Mouse (Mus musculus) 3T3-L1 (cell line): ENCODE data around the gene Podn.
A peak's percentile ranks its signal among the peaks of the same experiment; 100 is the strongest.

ENCODE experiments used
- DNase-seq: peaks from one replicate; pipeline ENCODE4 v3.0.0-alpha.2; 2015; ENCODE audit warnings: low read depth, low spot score

The Podn gene

GRCm38 (mm10) chr4:108007532-108008103 is 88.6 kb downstream of the Podn start:
- DNase-seq = no peak

- DNase-seq = no peak
These were observed 90.9 kb downstream of the Podn start for GRCm38 (mm10) chr4:108005328-108005727.

DNA sequence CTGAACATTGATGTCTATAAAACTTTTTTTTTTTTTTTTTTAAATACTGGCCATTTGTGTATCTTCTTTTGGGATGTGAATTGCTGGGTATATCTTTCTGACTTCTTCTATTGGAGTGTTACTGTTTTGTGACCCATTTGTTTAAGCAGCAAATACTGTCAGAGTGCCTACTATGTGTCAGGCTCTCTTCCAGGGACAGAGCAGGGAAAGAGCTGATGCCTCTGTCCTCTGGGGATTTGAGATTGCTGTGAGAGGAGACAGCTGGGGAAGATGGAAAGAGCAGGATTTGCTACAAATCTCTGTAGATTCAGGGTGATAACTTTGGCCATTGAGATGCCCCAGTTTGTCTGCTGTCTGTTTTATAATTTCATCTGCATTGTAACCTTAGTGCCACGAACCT is 96.9 kb downstream of the Podn start:
- DNase-seq = no peak

GRCm38 (mm10) chr4:107998641-107999332 is 97.5 kb downstream of the Podn start:
- peak; percentile 45 for DNase-seq

- no peak for DNase-seq
These were observed 99.7 kb downstream of the Podn start for GRCm38 (mm10) chr4:107996418-107996986.

DNA sequence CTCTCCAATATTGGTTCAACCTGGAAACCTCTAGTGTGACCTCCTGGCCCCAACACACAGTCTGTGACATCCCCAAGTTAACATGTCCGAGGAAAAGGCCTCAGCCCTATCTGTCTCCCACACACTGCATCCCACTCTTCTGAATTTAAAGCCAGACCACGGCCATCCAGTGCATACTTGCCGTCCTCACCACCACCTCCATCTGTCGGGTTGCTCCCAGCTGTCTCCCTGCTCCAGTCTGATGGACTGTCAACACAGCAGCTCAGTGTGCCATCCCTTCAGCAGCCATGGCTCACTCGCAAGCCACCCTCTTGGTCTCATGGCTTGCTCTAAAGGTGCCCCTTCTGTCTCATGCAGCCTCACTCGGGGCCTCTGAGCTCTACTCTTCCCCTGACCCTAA is 100.5 kb downstream of the Podn start:
- no peak for DNase-seq

DNA sequence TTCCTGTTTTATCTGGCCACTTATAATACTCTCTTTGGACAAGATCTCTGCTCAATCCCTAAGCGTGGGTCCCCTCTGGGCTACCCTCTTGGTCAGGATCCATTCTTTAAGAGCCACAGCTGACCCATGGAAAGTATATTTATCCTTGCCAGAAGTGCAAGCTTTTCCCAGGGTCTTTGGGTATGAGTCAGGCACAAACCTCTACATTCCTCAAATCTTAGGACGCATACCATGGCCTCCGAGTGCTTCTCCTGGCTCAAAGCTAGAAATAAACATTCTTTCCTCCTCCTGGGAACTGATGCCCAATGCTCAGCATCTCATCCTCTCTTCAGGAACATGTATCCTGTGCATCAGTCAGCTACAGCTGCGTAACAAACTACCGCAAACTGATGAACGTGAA is 101.2 kb downstream of the Podn start:
- peak; percentile 75 for DNase-seq

GRCm38 (mm10) chr4:107991879-107992278 is 104.4 kb downstream of the Podn start:
- no peak for DNase-seq

DNA sequence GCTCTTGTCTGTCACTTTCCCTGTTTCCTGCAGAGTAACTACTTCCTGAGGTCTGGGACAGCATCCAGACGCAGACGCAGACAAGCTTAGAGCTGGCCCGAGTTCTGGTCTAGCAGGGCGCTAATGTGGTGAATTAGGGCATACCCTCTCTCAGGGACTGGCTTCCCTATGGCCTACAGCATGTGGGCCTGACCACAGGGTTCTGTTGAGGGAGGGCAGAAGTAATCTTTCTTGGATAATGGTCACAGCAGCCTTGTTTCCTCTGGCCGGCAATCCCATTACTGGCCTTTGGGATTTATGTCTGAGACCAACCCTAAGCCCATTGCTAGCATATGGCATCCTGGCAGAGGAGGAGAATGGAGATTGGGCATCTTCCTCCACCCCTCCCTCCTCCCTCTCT is 105.4 kb downstream of the Podn start:
- no peak for DNase-seq

- no peak for DNase-seq
These were observed 107.3 kb downstream of the Podn start for GRCm38 (mm10) chr4:107988931-107989330.

DNA sequence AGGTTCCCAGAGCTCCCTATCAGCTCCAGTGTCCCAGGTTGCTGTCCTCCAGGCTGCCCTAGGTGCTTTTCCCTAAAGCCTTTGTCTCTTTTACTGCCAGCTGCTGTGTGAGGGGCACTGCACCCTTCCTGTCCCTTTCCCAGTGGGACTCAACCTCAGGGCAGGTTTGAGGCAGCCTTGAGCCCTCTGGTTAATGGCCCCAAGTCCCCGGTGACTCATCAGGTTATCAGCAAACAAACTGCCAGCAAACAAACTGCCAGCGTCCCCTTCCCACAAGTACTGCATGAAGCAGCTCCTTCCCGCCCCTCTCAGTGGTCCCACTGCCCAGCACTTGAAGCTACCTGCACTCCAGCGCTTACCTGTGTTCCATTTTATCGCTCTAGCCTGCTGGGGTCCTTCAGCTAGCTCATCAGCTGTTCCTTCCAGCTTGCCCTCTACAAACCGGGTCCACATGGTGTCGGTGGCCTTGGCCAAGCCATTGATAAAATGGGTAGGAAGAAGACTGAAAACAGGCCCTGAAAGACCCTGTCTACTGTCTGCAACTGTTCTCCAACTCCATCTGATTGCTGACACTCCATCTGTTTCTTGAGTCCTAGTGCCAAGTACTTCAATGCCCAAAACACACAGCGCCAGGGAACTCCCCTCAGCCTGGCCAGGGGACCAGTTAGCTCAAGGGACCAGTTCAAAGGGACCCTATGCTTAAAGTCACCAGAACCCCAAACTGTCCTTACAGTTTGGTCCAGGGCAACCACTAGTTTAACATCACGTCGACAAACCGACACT is 109.7 kb downstream of the Podn start:
- DNase-seq = no peak

DNA sequence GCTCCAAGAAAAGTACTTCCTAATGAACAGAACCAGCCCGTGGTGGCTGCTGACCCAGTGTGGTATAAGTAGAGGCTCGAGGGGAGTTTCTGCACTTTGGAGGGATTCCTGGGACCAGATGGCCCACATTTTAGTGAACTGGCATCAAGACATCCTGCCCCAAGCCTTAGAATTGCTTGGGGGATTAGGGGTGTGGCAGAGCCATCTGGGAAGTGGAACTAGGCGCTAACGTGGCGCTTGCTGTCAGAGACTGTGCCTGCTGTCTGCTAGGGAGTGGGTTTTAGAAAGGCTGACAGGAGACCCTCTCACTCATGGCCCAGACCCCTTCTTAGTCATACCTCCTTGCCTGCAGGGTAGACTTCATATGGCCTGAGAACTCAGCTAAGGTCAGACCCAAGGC is 110.4 kb downstream of the Podn start:
- no peak for DNase-seq

DNA sequence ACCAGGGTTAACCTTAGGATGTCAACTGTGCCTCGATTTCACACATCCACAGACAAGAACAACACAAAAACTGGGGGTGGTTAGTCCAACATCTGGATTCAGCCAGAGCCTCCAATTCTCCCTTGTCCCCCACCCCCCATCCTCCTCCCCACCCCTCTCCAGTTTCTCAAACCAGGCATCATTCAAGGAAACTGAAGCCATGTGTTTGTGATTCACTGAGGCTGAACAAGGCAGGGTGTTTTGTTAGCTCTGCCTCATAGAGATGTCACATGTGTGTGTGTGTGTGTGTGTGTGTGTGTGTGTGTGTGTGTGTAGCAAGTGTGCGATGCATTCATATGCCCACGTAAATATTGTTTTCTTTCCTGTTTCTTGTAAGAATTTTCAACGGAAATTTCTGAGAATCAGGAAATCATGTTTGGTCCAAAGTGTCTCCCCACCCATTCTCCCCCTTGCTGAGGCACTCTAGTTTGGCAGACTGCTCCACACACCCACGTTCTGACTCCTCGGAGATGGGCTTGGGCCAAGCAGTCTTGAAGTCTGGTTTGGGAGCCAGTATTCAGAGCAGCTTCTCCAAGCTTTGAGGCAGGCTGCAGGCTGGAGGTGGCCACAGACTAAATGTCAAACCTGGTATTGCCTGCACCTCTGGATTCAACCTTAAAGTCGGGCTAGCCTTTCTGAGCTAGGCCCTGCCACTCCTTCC is 111.8 kb downstream of the Podn start:
- peak; percentile 87 for DNase-seq

DNA sequence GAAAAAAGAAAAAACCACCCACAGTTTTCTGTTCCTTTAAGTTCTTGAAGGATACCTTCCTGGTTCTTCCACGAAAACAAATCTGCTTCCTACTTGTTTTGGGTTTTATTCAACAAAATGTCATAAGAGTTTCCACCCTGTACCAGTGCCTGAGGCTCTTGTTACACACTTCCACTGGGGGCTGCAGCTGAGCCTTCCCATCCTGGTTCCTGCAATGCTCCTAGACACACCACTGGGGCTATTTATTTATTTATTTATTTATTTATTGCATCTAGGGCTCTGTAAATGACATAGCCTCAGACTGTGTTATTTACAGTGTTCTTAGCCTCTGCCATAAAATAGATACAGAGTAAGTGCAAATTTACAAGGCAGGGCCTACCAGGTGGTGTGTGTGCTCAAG is 112.5 kb downstream of the Podn start:
- peak; percentile 59 for DNase-seq

DNA sequence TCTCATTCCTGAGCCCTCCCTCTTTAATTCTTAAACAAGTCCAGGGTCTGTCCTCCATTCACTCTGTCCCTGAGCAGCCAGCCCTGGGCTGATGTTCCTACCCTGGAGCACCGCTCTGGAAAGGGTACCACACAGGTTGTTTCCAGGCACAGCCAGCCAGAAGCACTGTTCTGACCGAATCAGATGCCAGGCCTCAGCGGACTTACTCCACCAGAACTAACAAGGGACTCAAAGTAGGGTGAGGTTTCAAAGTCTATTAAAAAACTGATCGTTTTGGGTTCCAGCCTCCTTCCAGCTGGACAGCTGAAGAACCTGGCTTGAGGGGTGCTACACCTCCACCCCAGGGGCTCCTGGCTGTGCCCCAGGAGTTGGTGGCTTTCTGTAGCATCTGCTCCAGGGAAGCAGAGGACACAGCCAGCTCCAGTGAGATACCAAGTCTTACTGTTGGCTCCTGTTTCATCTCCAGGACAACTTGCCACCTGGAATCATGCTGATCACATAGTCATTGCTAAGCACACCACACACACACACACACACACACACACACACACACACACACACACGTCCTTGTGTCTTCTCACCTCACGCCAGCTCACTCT is 116.1 kb downstream of the Podn start:
- no peak for DNase-seq

- DNase-seq = no peak
These were observed 116.7 kb downstream of the Podn start for GRCm38 (mm10) chr4:107979530-107979929.

DNA sequence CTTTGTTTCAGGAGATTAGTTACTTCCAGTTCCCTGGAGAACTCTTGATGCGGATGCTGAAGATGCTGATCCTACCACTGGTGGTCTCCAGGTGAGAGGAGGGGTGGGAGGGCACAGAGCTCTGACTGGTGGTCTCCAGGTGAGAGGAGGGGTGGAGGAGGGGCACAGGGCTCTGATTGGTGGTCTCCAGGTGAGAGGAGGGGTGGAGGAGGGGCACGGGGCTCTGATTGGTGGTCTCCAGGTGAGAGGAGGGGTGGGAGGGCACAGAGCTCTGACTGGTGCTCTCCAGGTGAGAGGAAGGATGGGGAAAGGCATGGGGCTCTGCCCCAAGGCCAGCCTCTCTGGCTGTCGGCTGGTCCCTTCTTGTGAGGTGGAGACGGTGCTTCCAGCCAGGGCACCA is 118.7 kb downstream of the Podn start:
- DNase-seq = no peak

- no peak for DNase-seq
These were observed 121.2 kb downstream of the Podn start for GRCm38 (mm10) chr4:107975004-107975403.

- no peak for DNase-seq
These were observed 121.7 kb downstream of the Podn start for GRCm38 (mm10) chr4:107974527-107974926.

DNA sequence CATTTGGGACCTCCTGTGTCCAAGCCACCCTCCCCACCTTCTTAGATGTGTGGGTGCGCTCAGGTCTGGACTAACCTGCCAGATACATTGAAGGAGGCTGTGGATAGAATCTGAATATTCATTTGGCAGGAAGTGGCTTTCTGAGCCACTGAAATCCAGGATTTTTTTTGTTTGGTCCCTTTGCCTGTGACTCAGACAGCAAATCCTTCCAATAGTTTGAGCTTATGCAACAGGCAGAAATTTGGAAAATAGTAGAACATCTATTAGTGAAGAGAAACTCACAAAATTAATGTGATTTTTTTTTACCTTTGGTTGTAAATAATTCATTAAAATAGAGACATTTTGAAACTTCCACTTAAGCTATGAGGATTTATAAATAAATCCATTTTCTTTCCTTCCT is 125.1 kb downstream of the Podn start:
- DNase-seq = peak; percentile 82

DNA sequence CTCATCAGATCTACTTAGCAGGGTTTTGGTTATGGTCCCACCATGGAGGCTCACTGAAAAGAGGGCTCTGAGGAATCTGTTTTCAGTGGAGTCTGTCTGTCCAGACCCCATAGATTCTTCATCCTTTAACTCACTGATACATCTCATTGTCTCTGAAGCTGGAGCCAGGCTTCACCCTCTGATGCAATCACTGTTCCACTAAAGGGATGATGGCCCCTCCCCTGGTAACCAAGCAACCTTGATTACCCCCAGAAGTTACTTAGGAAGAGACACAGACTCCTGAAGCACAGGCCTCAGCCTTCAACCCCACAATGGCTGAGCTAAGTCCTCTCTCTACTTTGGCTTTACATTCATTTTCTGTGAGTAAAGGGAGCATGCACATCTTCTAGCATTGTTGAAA is 126.5 kb downstream of the Podn start:
- DNase-seq = peak; percentile 65
